Mouse (Mus musculus): ENCODE data around the gene Nudt3.
"Not testable (repeated sequence)": the region's sequence is repeated elsewhere in the genome, so short reads cannot be mapped to it uniquely, and the experiment has no call there.

Nudt3 gene

DNA sequence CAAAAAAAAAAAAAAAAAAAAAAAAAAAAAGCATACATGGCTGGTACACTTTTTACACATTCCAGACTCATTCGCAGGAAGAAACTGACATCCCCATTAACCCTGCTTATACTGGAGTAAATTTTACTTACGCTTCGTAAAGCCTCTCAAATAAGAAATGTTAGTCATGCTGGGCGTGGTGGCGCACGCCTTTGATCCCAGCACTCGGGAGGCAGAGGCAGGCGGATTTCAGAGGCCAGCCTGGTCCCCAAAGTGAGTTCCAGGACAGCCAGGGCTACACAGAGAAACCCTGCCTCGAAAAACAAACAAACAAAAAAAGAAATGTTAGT lies 12.2 kb upstream of the Nudt3 start:
- DNase-seq (ENCODE audit: low read depth, low spot score), result not testable (repeated sequence)

DNA sequence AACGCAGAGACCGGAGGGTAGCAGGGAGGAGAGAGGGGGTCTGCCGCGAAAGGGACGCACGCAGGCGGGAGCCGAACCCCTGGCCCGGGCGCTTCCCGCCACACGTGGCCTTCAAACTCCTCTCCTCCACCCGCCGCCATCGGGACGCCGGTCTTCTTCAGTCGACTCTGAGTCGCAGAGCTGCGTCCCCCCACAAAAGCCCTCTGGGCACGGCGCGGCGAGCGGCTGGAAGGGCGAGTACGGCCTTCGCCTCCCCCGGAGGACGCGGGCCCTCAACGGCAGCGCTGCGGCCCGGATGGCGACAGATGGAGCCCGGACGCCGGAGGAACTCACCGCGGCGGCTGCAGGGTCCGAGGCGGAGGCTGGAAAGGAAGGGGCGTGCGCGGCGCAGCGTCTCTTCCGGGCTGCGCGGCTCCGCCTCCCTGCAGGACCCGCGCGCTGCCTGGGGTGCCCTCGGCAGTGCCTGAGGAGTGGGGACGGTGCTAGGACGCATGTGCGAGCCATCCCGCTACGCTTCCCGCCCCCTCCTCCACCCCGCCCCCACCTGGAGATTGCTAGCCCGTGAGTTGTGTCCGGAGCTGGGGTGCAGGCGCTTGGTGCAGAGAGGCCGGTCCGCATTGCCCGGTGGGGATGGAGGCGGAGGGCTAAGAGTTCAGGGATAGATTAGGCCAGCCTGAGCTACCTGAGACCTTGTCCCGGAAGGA lies 11.7 kb upstream of the Nudt3 start, which contains the start of gene RPS10-NUDT3:
RPS10-NUDT3 (minus strand) TSS at position 352 of the 704 bp plus-strand sequence.
- DNase-seq (ENCODE audit: low read depth, low spot score), result peak; percentile 87

DNA sequence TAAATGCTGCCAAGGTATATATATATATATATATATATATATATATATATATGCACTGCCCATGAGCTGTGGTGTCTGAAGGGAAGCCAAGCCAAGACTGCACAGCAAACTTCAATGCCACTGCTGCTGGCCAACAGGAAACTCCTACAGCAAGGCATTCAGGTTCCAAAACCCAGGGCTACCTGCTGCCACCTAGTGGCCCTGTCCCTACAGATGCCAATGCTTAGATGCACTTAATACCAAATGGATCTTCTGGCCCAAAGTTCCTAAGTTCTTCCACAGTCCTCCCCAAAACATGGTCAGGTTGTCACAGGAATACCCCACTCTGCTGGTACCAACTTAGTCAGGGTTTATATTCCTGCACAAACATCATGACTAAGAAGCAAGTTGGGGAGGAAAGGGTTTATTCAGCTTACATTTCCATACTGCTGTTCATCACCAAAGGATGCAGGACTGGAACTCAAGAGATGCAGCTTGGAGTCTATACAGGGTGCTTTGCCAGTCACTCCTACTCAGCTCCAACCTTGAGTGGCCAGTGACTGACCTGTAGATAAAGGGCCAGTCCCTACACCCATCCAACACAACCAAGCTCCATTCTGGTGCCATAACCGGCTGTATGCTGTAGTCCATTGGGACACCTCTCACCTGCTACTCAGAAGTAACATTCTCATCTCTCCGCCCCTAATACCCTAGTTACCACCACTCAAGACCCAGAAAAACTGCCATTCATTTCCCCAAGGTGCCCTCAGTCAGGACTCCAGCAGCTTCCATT lies 6.1 kb upstream of the Nudt3 start:
- no peak for DNase-seq (ENCODE audit: low read depth, low spot score)

DNA sequence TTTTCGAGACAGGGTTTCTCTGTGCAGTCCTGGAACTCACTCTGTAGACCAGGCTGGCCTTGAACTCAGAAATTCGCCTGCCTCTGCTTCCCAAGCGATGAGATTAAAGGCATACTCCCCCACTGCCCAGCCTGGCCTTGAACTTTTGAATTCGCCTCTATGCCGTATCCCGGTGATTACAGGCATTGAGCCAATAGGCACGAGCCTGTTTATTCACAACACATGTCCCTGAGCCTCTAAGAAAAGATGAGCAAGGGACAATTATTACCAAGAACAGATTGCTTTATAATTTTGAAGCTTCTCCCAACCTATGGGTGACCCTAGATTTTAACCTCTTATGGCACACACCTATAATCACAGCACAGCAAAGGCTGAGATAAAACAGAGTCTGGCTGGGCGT lies 5.1 kb upstream of the Nudt3 start:
- no peak for DNase-seq (ENCODE audit: low read depth, low spot score)

DNA sequence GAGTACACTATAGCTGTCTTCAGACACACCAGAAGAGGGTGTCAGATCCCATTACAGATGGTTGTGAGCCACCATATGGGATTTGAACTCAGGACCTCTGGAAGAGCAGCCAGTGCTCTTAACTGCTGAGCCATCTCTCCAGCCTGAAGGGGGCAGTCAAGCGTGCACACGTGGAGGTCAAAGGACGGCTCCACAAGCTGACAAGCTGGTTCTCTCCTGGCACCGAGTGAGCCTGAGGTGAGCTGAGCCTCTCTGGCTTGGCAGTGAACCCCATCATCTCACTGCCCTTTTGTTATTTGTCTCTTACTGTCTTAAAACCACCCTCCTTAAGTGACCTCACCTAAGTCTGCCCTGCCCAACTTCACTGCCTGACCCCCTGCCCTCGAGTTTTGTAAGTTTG lies 4.2 kb upstream of the Nudt3 start:
- DNase-seq (ENCODE audit: low read depth, low spot score), result no peak

DNA sequence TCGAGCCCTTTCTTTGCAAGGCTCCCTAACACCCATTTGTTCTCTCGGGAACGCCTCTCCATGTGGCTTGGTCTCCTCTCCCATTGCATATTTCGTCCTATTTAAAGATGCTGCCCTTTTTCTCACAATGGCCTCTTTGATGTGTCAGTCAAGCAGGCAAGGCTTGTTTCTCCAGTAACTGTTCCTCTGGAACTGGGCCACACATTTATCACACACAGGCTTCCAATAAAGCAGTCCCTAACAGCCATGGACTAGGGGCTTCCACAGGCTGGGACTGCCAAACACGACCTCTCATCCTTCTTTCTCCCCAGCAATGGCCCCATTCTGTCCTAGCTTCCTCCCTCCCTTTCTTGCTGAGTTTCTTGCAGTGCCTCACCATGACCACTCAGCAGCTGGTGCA lies 3.4 kb upstream of the Nudt3 start:
- no peak for DNase-seq (ENCODE audit: low read depth, low spot score)

DNA sequence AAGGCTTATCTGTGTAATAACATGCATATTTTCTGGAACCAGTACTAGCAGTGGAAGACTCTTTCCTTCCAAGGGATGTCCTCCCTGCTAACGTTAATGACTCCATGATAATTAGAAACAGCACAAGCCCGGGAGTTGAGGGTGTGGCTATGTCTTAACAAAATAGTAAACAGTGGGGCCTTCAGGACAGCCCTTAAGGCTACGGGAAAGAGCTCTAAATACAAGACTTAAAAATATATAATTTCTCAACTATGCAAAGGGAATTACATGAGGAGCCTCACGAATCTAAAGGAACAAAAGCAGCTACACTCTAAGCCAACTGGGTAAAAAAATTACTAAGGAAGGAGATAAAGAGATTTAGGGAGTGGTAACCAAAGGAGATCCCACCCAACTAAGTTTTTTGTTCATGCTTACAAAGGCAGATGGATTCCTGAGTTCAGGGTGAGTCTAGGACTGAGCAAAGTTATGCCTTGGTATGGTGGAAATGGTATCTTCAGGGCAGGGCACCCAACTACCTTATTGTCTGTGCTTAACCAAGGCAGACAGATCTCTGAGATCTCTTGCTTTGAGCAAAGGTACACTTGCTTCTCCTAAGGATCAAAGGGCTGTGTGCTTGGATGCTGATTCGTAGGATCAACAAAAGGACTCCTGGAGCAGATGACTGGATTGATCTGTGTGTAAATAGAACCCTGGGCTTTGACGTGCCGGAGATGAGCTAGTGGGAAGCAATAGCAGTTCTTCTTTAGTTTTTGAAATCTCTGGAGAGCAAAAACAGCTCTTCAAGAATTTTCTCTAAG lies 2.4 kb upstream of the Nudt3 start:
- DNase-seq (ENCODE audit: low read depth, low spot score), result no peak

DNA sequence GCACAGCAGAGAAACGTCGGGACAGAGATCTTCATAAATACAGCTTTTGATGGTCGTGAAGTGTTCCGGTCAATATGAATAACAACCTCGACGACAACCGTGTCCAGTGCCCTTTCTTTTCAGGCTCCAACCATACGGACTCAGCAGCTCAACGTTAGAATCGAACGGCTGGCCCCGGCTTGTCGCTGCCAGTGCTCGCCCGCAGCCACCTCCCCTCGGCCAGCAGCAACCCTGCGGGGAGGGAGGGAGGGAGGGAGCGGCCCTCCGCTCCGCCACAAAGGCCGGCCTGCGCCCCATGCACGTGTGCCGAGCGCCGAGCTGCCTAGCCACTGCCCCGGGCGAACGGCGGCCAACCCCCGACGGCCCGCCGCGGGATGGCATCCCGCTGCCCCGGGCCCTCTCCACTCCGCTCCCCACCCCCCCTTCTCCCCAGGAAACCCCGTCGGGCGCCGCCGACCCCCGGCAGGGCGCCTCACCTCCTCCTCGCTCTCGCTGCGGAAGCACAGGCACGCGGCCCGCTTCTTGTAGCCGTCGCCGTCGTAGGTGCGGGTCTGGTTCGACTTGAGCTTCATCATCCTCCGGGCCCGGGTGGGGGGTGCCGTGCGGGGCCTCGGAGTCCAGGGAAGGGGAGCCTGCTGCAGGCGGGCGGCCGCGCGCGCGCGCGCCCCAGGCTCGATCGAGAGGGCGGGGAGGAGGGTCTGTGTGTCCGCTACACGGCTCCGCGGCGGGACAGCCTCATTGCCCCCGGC lies 510 bp downstream of the Nudt3 start:
- DNase-seq (ENCODE audit: low read depth, low spot score), result no peak

DNA sequence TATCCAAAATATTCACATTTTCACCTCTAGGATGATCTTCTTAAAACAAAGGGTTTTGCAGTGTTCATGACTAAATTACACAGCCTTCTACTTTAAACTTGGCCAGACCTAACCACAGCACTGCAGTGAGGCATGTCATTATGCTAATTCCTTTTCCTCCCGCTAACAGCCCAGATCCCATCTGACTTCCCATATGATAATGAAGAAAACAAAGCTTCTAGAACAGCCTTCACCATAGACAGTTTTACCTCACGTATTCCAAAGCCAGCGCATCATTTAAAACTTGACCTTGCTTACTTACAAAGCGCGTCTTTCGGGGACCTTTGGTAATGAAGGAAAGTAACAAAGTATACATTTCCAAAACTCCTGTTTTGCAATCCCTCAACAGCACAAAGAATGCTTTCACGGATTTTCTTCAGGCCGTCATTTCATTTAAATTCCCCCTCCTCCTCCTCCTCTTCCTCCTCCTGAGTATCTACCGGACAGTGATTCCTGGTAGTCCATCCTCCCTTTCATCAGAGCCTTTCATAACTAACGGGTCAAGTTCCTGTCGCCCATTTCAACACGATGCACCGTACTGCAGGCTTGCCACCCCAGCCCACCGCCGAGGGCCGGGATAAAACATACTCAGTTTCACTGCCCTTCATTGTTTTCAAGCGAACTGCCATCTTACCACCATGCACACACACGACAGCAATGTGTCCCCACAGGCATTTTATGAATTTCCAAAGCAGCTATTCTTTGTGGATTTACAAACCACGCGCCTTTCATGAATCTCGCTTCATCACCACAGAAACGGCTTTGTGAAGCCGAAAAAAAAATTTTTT lies 1.4 kb downstream of the Nudt3 start:
- no peak for DNase-seq (ENCODE audit: low read depth, low spot score)

DNA sequence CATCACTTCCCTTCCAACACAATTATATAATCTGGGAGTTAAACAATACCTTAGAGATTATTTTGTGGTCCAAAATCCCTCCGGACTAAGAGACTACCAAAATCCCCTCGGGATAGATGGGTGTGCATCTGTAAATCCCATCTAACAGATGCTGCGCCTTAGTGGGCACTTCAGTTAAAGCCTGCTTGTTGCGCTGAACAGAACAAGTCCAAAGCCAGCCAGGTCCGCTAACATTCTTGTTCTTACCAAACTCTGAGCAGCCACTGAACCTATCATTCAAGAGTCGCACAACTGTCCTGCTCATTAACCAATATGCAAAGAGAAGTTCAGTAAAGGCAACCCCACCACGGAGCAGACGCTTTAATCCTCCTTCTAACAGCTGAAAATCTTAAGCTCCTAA lies 2.1 kb downstream of the Nudt3 start:
- DNase-seq (ENCODE audit: low read depth, low spot score), result no peak

DNA sequence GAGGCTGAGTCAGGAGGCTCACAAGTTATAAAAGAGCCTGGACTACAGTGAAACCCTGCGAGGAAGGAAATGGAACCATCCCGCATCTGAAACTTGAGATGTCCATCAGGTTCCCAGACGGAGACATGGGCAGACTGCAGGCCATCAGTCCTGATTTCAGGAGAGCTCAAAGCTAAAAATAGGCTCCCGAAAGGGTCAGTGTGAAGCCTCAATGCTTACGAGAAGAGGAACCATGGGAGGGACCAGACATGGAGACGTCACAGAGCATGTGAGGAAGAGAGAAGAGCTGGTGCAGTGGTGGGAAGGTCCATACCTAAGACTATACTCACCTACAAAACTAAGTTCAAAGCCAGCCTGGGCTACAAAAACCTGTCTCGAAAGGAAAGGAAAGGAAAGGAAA lies 7.9 kb downstream of the Nudt3 start:
- no peak for DNase-seq (ENCODE audit: low read depth, low spot score)

DNA sequence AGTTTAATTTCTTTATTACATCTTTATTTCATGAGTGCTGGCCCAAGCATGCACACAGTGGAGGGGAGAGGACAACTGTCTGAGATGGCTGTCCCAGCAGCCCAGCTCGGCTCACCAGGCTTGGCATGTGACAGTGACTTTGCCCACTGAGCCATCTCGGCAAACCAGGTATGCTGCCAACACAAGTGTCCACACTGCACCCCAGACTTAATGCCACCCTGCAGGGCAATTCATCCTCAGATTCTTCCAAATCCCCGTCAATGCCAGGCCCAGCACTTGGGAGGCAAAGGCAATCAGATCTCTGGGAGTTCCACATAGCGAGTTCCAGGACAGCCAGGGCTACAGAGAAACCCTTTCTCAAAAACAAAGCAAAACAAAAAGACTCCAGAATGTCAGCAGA lies 10.3 kb downstream of the Nudt3 start:
- DNase-seq (ENCODE audit: low read depth, low spot score), result no peak

DNA sequence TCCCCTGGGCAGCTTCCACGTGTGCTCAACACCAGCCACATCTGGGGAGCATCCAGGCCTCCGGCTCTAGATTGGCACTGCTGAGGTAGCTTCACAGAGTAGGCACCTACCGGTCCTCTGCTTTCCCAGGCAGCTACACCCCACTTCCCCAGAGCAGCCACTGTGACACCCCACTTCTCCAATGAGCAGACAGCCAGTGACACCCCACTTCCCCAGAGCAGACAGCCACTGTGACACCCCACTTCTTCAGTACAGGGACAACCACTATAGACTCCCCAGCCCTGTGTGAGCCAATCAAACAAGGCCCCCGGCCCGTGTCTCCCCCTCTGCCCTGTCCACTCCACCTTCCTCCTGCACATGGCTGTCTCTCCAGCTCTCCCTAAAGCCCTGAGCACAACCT lies 11.3 kb downstream of the Nudt3 start:
- DNase-seq (ENCODE audit: low read depth, low spot score), result no peak

DNA sequence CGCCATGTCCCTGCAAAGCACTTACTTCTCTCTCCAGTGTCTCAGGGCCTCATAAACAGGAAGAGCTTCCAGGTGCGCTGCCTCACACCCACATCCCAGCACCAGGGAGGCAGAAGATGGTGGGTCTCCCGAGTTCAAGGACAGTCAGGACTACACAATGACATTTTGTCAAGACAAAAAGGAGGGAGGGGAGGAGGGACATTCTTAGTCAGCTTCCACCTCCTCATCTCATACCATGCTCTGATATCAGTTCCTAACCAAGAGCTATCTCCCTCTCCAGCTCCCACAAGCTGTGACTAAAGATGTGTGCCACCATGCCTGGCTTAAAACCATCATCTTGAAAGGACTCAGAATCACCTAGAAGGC lies 11.8 kb downstream of the Nudt3 start:
- no peak for DNase-seq (ENCODE audit: low read depth, low spot score)

DNA sequence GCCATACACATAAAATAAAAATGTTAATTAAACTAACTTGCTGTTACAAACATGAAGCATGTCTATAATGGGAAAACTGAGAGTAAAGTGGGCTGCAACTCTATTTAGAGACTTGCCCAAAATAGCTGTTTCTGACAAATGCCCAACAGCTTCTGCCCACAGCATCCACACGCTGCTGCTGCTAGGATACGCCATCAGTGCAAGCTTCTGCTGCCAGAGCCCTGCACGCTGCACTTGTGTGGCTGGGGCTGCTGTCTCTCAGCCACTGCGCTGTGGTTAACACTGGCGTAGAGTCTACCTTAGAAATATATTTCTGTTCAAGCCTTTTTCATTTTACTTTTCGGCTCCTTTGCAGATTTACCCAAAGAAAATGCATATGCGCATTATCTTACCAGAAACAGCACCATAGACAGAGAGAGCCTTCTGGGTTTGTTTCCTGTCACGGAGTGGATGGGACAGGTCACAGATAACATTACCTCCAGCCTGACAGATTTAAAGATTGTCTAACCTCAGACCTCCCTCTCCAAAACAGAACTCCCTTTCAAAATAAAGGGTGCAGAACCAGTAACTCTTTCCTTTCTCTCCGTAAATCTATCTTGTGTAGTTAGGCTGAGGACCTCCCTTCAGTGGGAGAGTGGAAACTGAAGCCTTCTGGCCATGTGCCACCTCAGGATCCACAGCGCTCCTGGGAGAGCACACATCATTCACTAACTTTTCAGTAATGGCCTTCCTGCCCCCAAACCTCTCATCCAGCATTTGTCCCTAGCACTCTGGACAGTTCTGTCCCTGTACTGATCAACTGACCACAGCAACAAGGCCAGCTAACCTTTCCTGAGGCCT lies 12.4 kb downstream of the Nudt3 start:
- DNase-seq (ENCODE audit: low read depth, low spot score), result no peak

DNA sequence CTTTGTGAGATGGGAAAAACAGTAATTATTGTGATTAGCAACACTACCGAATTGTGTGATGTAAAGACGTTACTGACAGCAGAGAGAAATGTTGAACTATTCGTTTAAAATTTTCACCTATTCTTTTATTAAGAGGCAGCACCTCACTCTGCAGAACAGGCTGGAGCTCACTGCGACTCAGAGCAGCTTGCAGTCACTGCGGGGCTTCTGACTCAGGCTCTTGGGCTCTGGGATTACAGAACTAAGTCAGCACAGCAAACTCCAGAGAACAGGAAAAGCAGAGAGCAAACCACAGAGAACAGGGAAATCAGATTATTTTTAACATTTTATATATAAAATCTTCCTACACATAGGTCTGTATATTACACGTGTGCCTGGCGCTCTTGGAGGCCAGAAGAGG lies 13.7 kb downstream of the Nudt3 start:
- DNase-seq (ENCODE audit: low read depth, low spot score), result no peak

DNA sequence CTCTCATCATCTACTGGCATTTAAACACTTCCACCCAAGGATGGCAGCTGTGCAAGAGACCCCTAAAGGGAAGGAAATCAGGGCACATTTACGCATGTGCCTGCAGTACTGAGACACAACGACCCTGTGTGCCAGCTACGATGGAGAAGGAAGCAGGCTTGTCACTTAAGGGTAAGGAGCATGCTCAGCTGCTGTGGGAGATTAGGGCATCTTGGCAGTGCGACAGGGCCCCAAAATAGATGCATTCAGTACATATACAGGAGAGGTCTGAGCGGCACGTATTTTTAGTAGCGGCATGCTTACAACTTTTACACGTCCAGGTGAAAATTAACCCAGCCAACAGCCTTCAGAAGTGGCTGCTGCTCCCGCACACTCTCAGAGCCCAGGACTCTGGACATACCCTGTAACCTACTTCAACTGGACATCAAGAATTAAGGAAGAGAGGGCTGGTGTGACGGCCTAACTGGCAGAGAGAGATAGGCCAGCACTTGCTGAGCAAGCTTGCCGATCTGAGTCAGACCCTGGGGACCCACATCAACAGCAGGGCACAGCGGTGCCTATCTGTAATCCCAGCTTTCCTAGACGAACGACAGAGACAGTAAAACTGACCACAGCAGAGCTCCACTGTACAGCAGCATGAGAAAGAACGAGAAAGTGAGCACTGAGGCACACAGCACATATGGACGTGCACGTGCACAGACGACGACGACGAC lies 19.6 kb downstream of the Nudt3 start:
- DNase-seq (ENCODE audit: low read depth, low spot score), result no peak

DNA sequence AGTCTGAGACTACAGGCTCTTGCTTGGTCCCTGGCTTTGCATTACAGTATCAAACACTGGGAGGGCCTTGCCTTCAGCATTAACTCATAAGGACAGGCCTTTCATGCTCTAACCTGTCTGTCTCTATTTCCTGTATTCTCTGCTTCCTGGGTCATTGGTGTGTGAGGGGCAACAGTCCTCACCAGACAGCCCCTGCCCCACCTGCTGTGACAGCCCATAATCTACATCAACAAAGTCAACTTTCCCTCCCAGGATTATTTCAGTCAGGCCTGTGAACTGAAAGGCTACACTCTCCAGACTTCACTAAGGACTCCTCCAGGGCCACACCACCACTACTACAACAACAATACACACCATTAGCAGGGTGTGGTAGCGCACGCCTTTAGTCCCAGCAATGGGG lies 20.3 kb downstream of the Nudt3 start:
- no peak for DNase-seq (ENCODE audit: low read depth, low spot score)

DNA sequence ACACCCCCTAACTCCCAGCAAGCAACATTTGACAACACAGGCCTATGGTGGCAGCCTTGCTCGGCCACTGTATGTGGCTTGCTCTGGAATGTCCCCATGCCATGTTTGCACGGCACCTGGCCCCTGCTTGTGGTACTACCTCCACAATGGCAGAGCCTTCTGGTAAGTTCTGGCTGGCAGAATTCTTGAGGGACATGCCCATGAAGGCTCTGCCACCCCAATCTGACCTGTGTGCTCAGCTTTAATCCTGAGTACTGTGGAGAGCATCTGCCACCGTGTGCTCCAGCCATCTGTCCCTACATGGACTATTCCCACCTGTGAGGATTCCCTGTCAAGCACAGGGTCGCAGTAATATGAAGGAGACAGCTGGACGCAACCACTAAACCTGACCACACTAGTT lies 22.4 kb downstream of the Nudt3 start:
- DNase-seq (ENCODE audit: low read depth, low spot score), result no peak

DNA sequence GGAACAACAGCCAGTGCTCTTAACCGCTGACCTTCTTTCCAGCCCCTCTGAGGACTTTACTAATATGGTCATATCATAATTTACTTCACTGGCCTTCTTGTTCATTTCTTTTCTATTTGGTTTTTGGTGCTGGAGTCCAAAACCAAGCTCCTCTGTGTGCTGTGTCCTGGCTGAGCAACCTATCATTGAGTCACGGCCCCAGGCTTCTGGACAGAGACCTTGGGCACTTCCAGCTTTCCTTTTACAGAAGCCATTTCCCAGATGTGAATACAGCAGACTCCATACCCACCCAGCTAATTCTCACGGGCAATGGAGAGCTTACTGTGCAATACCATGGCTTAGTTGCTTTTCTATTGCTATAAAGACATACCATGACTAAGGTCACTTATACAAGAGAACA lies 23.0 kb downstream of the Nudt3 start:
- DNase-seq (ENCODE audit: low read depth, low spot score), result no peak
